In genomic region chr3:108414857-108415830, GRCm38 (mm10) we compare ENCODE assay signal across 8 mouse cellular contexts. TPM values are rescaled to one million over a fixed set of nuclear protein-coding genes. Genes with fewer than 3 reads are reported as not detected.
A peak's percentile ranks its signal among the peaks of the same experiment; 100 is the strongest.
DNase-seq lines count a peak whose midpoint lies in the region; ATAC-seq lines count a peak whose summit lies in the region.

Celsr2 (minus strand) TSS chr3:108415552.

- H3K36me3 ChIP-seq in heart, embryonic 14.5 days (ENCODE audit: control insufficient read depth, insufficient read depth, low read length) = 0 out of 2 replicates have a peak, but pooled peaks cover 5% of the 10 kb centered on the region

- peak within 1 kb of the TSS; percentile 79 for H3K9ac ChIP-seq in heart, embryonic 14.5 days (ENCODE audit: low read length)

- peaks cover 3 to 9% of the 10 kb centered on the region in 2 experiments; a peak in 2 of 4 replicates for H3K4me1 ChIP-seq in heart, embryonic 14.5 days (ENCODE audit: control insufficient read depth in 2 of 2, insufficient read depth in 2 of 2, low read length in 2 of 2)

- peaks cover 16% of the 10 kb centered on the region for H3K27me3 ChIP-seq in heart, embryonic 14.5 days (ENCODE audit: control insufficient read depth, insufficient read depth, low read length)

- DNase-seq in cerebellum, adult 11-12 months = peak; percentile 49
- no peak for DNase-seq in cerebellum, adult 9-10 months
- peak; percentile 32 for DNase-seq in urinary bladder, postnatal 14 days (ENCODE audit: low spot score)
- DNase-seq in urinary bladder, postnatal 10 days (ENCODE audit: low spot score) = no peak
- DNase-seq in layer of hippocampus, postnatal 25 days (ENCODE audit: extremely low spot score in 1 of 2, low spot score in 1 of 2) = peak in 1 of 2 experiments; percentile 13
- peak; percentile 62 for DNase-seq in thymus, postnatal 14 days

- WGBS in heart, embryonic 14.5 days = 10% methylated on average over 42 of the region's 67 CpGs

- peak within 1 kb of the TSS; percentile 74 to 78 for H3K4me3 ChIP-seq in heart, embryonic 14.5 days (ENCODE audit: control insufficient read depth in 1 of 2, insufficient read depth in 1 of 2, low read depth in 1 of 2, low read length in 2 of 2)

- H3K9me3 ChIP-seq in heart, embryonic 14.5 days (ENCODE audit: control insufficient read depth, low read length) = peaks cover 6% of the 10 kb centered on the region; the same call in 1 of the 2 replicates

- no peak within 1 kb of the TSS for H3K27ac ChIP-seq in heart, embryonic 14.5 days (replicated peaks in 1 of 2; ENCODE audit: control insufficient read depth in 1 of 2, insufficient read depth in 1 of 2, low read depth in 2 of 2, low read length in 2 of 2)

- ATAC-seq in heart, embryonic 14.5 days (ENCODE audit: insufficient number of reproducible peaks, insufficient read depth, low FRiP score, low read depth) = no peak
- peak; percentile 12 for ATAC-seq in megakaryocyte progenitor cell, adult 5-6 weeks (replicated peaks; ENCODE audit: poor library complexity)

- peak within 1 kb of the TSS; percentile 100 for H3K4me2 ChIP-seq in heart, embryonic 14.5 days (ENCODE audit: low read length)

RNA-seq across cellular contexts. Expression of gene Celsr2, which starts in this region (rescaled TPM):
- polyA plus RNA-seq in heart, embryonic 14.5 days (2014; fragmentation: Nextera tagmentation; extraction: Ambion mirVana) = 2.5 and 3.1 TPM in 2 replicates
- total RNA-seq in layer of hippocampus, postnatal 25 days (2021) = 100 to 1,000 TPM; 172 to 199 TPM
- 1.1 and 1.6 TPM in 2 replicates for total RNA-seq in megakaryocyte progenitor cell, adult 5-6 weeks (2015)
- 0.20 and 0.42 TPM in 2 replicates for total RNA-seq in megakaryocyte progenitor cell, adult 5-6 weeks (2017)

Comparison
In these comparisons a context has a peak if more than half of its experiments do, and no peak if none do; other contexts are left out.
1. RNA of gene Celsr2 (total RNA-seq): 172 to 199 TPM in layer of hippocampus, postnatal 25 days; 0.20 to 1.6 TPM in megakaryocyte progenitor cell, adult 5-6 weeks; every median in the first group is over 10 times any median in the second.
2. DNase-seq: peak in cerebellum, adult 11-12 months (single experiment), urinary bladder, postnatal 14 days (single experiment) and thymus, postnatal 14 days (single experiment); none in cerebellum, adult 9-10 months (single experiment) and urinary bladder, postnatal 10 days (single experiment).